Comparison of ENCODE assay signal across 24 mouse cellular contexts in the genomic region with DNA sequence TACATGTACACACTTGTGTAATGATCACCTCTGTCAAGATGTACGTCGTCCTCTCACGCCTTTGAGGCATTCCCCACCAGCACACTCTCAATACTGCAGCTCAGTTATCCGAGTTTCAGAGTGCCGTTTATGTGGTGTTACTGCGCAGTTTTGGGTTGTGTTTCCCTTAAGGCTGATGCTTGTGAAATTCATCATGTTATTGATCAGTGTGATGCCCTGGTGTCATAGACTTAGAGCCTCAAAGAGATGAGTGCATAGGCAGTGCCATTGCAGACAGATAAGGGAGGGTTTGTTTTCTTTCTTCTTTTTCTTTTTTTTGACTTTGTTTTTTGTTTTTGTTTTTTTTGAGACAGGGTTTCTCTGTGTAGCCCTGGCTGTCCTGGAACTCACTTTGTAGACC. TPM values are rescaled to one million over a fixed set of nuclear protein-coding genes. Genes with fewer than 3 reads are reported as not detected.
DNase-seq lines count a peak whose midpoint lies in the region; ATAC-seq and TF ChIP-seq lines count a peak whose summit lies in the region.
"Had no signal": no experiment of that assay in that cellular context is flagged by ENCODE, and none has a peak within 500 bp of the region (broad histone marks: within the 10 kb centered on the region; RNA-seq: fewer than 3 reads in every experiment).

No protein-coding gene starts in this region.

- no peak overlapping the region for H3K4me2 ChIP-seq in liver, embryonic 12.5 days
- H3K4me2 ChIP-seq in liver, postnatal 0 days (ENCODE audit: low read depth, low read length), result no peak overlapping the region
- no peak overlapping the region for H3K4me2 ChIP-seq in liver, embryonic 11.5 days

- H3K9me3 ChIP-seq in liver, embryonic 12.5 days (replicated peaks), result no peaks in the 10 kb centered on the region
- H3K9me3 ChIP-seq in liver, postnatal 0 days (ENCODE audit: low read length), result no peaks in the 10 kb centered on the region
- H3K9me3 ChIP-seq in liver, embryonic 11.5 days (ENCODE audit: control insufficient read depth, low read length), result no peaks in the 10 kb centered on the region
- H3K9me3 ChIP-seq: G1E had no signal

- peak; percentile 81 for DNase-seq in liver, adult 2 months (ENCODE audit: extremely low read depth, low read depth, low spot score)
- DNase-seq in liver, postnatal 0 days, result no peak
- DNase-seq in liver, embryonic 11.5 days (ENCODE audit: low spot score), result no peak
- DNase-seq: adrenal gland, adult 2 months; adrenal gland, adult 8-10 months; adrenal gland, postnatal 10 days; adrenal gland, postnatal 14 days; adrenal gland, postnatal 25 days; adrenal gland, postnatal 36 days; B cell, adult 2 months; cerebellum, adult 11 months; cerebellum, adult 11-12 months; cerebellum, adult 18-20 months had no signal

- H3K36me3 ChIP-seq in liver, adult 2 months (ENCODE audit: control insufficient read depth, insufficient read depth, low read length), result peaks cover 34% of the 10 kb centered on the region
- H3K36me3 ChIP-seq in liver, embryonic 12.5 days, result peaks cover 13% of the 10 kb centered on the region
- H3K36me3 ChIP-seq in liver, postnatal 0 days (replicated peaks; ENCODE audit: insufficient read depth, low read length), result no peaks in the 10 kb centered on the region
- peaks cover 2% of the 10 kb centered on the region; the same call in 1 of the 2 replicates for H3K36me3 ChIP-seq in liver, embryonic 11.5 days (ENCODE audit: control insufficient read depth, insufficient read depth, low read length)

- no peak overlapping the region for H3K9ac ChIP-seq in liver, adult 2 months (ENCODE audit: low read depth, low read length)
- no peak overlapping the region for H3K9ac ChIP-seq in liver, embryonic 12.5 days
- no peak overlapping the region for H3K9ac ChIP-seq in liver, postnatal 0 days (replicated peaks)
- H3K9ac ChIP-seq in liver, embryonic 11.5 days (ENCODE audit: low read depth, low read length), result no peak overlapping the region

- peaks cover 22% of the 10 kb centered on the region; the same call in 1 of the 2 replicates for H3K79me2 ChIP-seq in liver, adult 2 months (ENCODE audit: control insufficient read depth, insufficient read depth, low read length)

- H3K4me3 ChIP-seq in liver, adult 2 months (ENCODE audit: insufficient read depth, low read depth, low read length), result no peak overlapping the region
- H3K4me3 ChIP-seq in liver, embryonic 12.5 days, result no peak overlapping the region
- no peak overlapping the region for H3K4me3 ChIP-seq in liver, postnatal 0 days (ENCODE audit: low read depth, low read length)
- H3K4me3 ChIP-seq in liver, embryonic 11.5 days (ENCODE audit: low read depth, low read length), result no peak overlapping the region

- no peak for TF ChIP-seq POLR2A in liver, adult 2 months (IDR thresholded peaks at IDR 0.05; ENCODE audit: extremely low read depth, insufficient read depth, low read length)

- no peak for TF ChIP-seq EP300 in liver, postnatal 0 days (IDR thresholded peaks at IDR 0.05; ENCODE audit: low read depth)

- WGBS in liver, adult 2 months, result 47% methylated on average over 6 of the region's 6 CpGs
- 89% methylated on average over 6 of the region's 6 CpGs for WGBS in liver, embryonic 12.5 days (ENCODE audit: insufficient replicate concordance)
- 83% methylated on average over 6 of the region's 6 CpGs for WGBS in liver, postnatal 0 days (ENCODE audit: insufficient replicate concordance)
- WGBS in liver, embryonic 11.5 days, result 93% methylated on average over 6 of the region's 6 CpGs

- no peak for ATAC-seq in liver, embryonic 12.5 days
- ATAC-seq in liver, postnatal 0 days, result 0 out of 2 replicates have a peak, but pooled peaks have one; percentile 51
- no peak for ATAC-seq in liver, embryonic 11.5 days (replicated peaks; ENCODE audit: low FRiP score)
- ATAC-seq: activated CD4-positive, CD25-positive, alpha-beta regulatory T cell, adult 4 months; CD4-positive, CD25-positive, alpha-beta regulatory T cell, adult 4 months; Patski had no signal

- H3K4me1 ChIP-seq in liver, adult 2 months (ENCODE audit: control insufficient read depth, insufficient read depth, low read length), result peaks cover 4% of the 10 kb centered on the region
- H3K4me1 ChIP-seq in liver, embryonic 12.5 days, result no peaks in the 10 kb centered on the region
- no peaks in the 10 kb centered on the region for H3K4me1 ChIP-seq in liver, postnatal 0 days (ENCODE audit: insufficient read depth)
- no peaks in the 10 kb centered on the region for H3K4me1 ChIP-seq in liver, embryonic 11.5 days (replicated peaks; ENCODE audit: control insufficient read depth, insufficient read depth, low read length)

- H3K27ac ChIP-seq in liver, adult 2 months (replicated peaks; ENCODE audit: insufficient read depth, low read depth, low read length), result peak overlapping the region; percentile 60
- no peak overlapping the region for H3K27ac ChIP-seq in liver, embryonic 12.5 days
- H3K27ac ChIP-seq in liver, postnatal 0 days (ENCODE audit: low read depth), result no peak overlapping the region
- H3K27ac ChIP-seq in liver, embryonic 11.5 days (ENCODE audit: low read depth, low read length), result no peak overlapping the region

- no peaks in the 10 kb centered on the region for H3K27me3 ChIP-seq in liver, adult 2 months (ENCODE audit: control insufficient read depth, insufficient read depth, low read length)
- H3K27me3 ChIP-seq in liver, embryonic 12.5 days (replicated peaks), result no peaks in the 10 kb centered on the region
- no peaks in the 10 kb centered on the region for H3K27me3 ChIP-seq in liver, postnatal 0 days (ENCODE audit: insufficient read depth, low read length)
- H3K27me3 ChIP-seq in liver, embryonic 11.5 days (replicated peaks; ENCODE audit: control insufficient read depth, insufficient read depth, low read length), result no peaks in the 10 kb centered on the region
- H3K27me3 ChIP-seq: CH12.LX, Patski had no signal

- TF ChIP-seq CTCF in liver, adult 2 months (IDR thresholded peaks at IDR 0.05; ENCODE audit: low read depth, low read length), result no peak
- TF ChIP-seq CTCF in liver, postnatal 0 days (IDR thresholded peaks at IDR 0.05; ENCODE audit: low read depth), result no peak

RNA-seq across cellular contexts. Expression of gene Gm11437, which starts 43.6 kb away (rescaled TPM):
- total RNA-seq in liver, adult 2 months (2014; rRNA removed), result 11.6 and 12.4 TPM in 2 replicates
- polyA plus RNA-seq in liver, adult 2 months (2012; rRNA removed), result 3.0 and 4.9 TPM in 2 replicates
- not detected in 2 replicates for polyA plus RNA-seq in liver, embryonic 12.5 days (2016; fragmentation: Nextera tagmentation; extraction: Ambion mirVana)
- 0.14 TPM in 1 of 2 replicates, not detected in the other for polyA plus RNA-seq in liver, postnatal 0 days (2015; fragmentation: Nextera tagmentation; extraction: Ambion mirVana)
- polyA plus RNA-seq in liver, embryonic 11.5 days (2014; fragmentation: Nextera tagmentation; extraction: Ambion mirVana), result not detected in 2 replicates
- total RNA-seq: adrenal gland, adult 18-20 months; adrenal gland, adult 2 months; adrenal gland, postnatal 10 days; adrenal gland, postnatal 25 days; adrenal gland, postnatal 36 days; adrenal gland, postnatal 4 days; CH12.LX; ES-E14; G1E; MEL had no signal
- polyA plus RNA-seq: activated CD4-positive, CD25-positive, alpha-beta regulatory T cell, adult 4 months; adrenal gland, adult 2 months; C2C12; CD4-positive, CD25-positive, alpha-beta regulatory T cell, adult 4 months; G1E; Patski had no signal
